Mouse (Mus musculus): ENCODE measurements around the gene Bicdl2.

DNA sequence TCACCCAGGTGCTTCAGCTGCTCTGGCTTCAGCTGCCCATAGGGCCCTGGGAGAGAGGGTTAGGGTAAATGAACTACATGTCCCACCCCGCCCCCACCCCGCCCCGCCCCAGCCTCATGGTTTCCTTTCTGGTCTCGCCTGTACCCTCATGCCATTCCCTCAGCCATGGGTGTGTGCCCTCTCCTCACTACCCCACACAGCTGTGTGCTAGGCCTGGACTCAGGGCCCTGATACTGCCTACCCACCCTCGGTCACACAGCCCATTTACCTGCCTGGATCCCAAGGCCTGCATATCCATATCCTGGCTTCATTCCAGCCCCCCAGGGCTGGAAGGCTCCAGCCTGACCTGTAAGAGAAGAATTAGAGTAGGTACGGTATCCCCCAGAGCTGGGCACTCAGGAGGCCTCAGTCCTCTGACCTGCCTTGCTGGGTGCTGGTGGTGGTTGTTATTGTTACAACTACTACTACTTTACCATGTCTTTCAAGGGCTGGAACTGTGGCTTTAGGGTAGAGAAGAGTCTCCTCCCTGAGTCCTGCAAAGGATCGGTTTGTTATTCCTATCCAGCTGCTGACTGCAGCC is 45.3 kb downstream of the Bicdl2 start:
- no peak for TF ChIP-seq POLR2A (IDR thresholded peaks at IDR 0.05; ENCODE audit: extremely low read depth, insufficient read depth, low read length)
- TF ChIP-seq CTCF (IDR thresholded peaks at IDR 0.05; ENCODE audit: extremely low read depth, insufficient read depth, low read length): no peak
